Mouse (Mus musculus) stomach, embryonic 16.5 days (tissue): ENCODE measurements around the gene Olfr926. TPM values are rescaled to one million over a fixed set of nuclear protein-coding genes. Genes with fewer than 3 reads are reported as not detected.
"Not testable (repeated sequence)": the region's sequence is repeated elsewhere in the genome, so short reads cannot be mapped to it uniquely, and the experiment has no call there.

Source experiments
- ATAC-seq: fragments of 200-750 bp; cut with Nextera tagmentation; 2 replicates; pipeline ENCODE4 v1.8.0; 2017; ENCODE audit warnings: moderate number of reproducible peaks, moderate TSS enrichment; ENCODE audit not compliant: insufficient read depth, low FRiP score
- H3K27ac ChIP-seq: fragments of 300-500 bp; sonication (generic); 2 replicates; pipeline ENCODE4 v1.5.1; 2014; ENCODE audit warnings: low read length
- H3K27me3 ChIP-seq: fragments of 300-500 bp; sonication (generic); 2 replicates; pipeline ENCODE4 v1.6.1; 2014; ENCODE audit warnings: low read length, control low read depth, mixed read lengths; ENCODE audit not compliant: control insufficient read depth, insufficient read depth
- H3K36me3 ChIP-seq: fragments of 300-500 bp; sonication (generic); 2 replicates; pipeline ENCODE4 v1.6.1; 2014; ENCODE audit warnings: low read length; ENCODE audit not compliant: control insufficient read depth, insufficient read depth
- H3K4me1 ChIP-seq: fragments of 300-500 bp; sonication (generic); 2 replicates; pipeline ENCODE4 v1.6.1; 2014; ENCODE audit warnings: low read length, control low read depth, mixed read lengths; ENCODE audit not compliant: control insufficient read depth, insufficient read depth
- H3K4me2 ChIP-seq: fragments of 300-500 bp; sonication (generic); 2 replicates; pipeline ENCODE4 v1.6.1; 2014; ENCODE audit warnings: low read depth, low read length, mixed read lengths
- H3K4me3 ChIP-seq: fragments of 300-500 bp; sonication (generic); replicated peaks from 2 replicates; pipeline ENCODE4 v1.5.1; 2014; ENCODE audit warnings: mild to moderate bottlenecking, low read length
- H3K9ac ChIP-seq: fragments of 300-500 bp; sonication (generic); 2 replicates; pipeline ENCODE4 v1.6.1; 2014; ENCODE audit warnings: low read length
- H3K9me3 ChIP-seq: fragments of 300-500 bp; sonication (generic); replicated peaks from 2 replicates; pipeline ENCODE4 v1.6.1; 2016; ENCODE audit warnings: low read length, control low read depth; ENCODE audit not compliant: control insufficient read depth
- WGBS: fragments of 180-500 bp; shearing (Covaris S2); extraction: QIAGEN DNeasy Blood & Tissue Kit; methylation state at CpG from one replicate; pipeline ENCODE4 v1.1.7; 2014; 5-methylcytosine and 5-hydroxymethylcytosine counted together
- polyA plus RNA-seq: library from polyadenylated mRNA; unstranded; fragments of >200 nt; fragmentation: Nextera tagmentation; extraction: Ambion mirVana; gene quantifications from 2 replicates; pipeline ENCODE4 v1.2.1, GENCODE M21; 2015

The Olfr926 gene
- polyA plus RNA-seq: not detected in 2 replicates

GRCm38 (mm10) chr9:38876826-38877225 lies at the start of gene Olfr926:
Gene Olfr926 (plus strand): TSS chr9:38877126.
- Histone ChIP-seq H3K4me2 (no peak within 1 kb of the TSS), H3K9me3 (peaks cover 8% of the 10 kb centered on the region; the same call in 1 of the 2 replicates), H3K4me1 (no peaks in the 10 kb centered on the region), H3K27me3 (no peaks in the 10 kb centered on the region), H3K27ac (no peak within 1 kb of the TSS), H3K9ac (no peak within 1 kb of the TSS), H3K4me3 (no peak within 1 kb of the TSS), H3K36me3 (no peaks in the 10 kb centered on the region)
- WGBS: 81% methylated on average over 2 of the region's 2 CpGs
- ATAC-seq: no peak

- 89% methylated on average over 2 of the region's 2 CpGs for WGBS
- no peaks in the 10 kb centered on the region for H3K27me3 ChIP-seq
- no peaks in the 10 kb centered on the region for H3K4me1 ChIP-seq
- no peak overlapping the region for H3K27ac ChIP-seq
- H3K4me2 ChIP-seq: no peak overlapping the region
- ATAC-seq: no peak
- H3K9me3 ChIP-seq: no peaks in the 10 kb centered on the region
- H3K4me3 ChIP-seq: no peak overlapping the region
- no peaks in the 10 kb centered on the region for H3K36me3 ChIP-seq
- H3K9ac ChIP-seq: no peak overlapping the region
Observed at GRCm38 (mm10) chr9:38833027-38833426, 43.9 kb upstream of the Olfr926 start.

- Histone ChIP-seq H3K4me2 (no peak within 1 kb of the TSS), H3K27ac (no peak within 1 kb of the TSS), H3K9me3 (no peaks in the 10 kb centered on the region), H3K4me3 (no peak within 1 kb of the TSS), H3K4me1 (no peaks in the 10 kb centered on the region), H3K36me3 (no peaks in the 10 kb centered on the region), H3K9ac (no peak within 1 kb of the TSS), H3K27me3 (no peaks in the 10 kb centered on the region)
- ATAC-seq: no peak
- 77% methylated on average over 1 of the region's 1 CpGs for WGBS
Observed at GRCm38 (mm10) chr9:38844149-38844548, 32.8 kb upstream of the Olfr926 start, which contains the start of gene Olfr924. Gene Olfr924 (plus strand): TSS chr9:38844449.

GRCm38 (mm10) chr9:38854760-38855159 lies 22.2 kb upstream of the Olfr926 start, which contains the start of gene Olfr26:
Gene Olfr26 (plus strand): TSS chr9:38855060.
- Histone ChIP-seq H3K9ac (no peak within 1 kb of the TSS), H3K4me3 (no peak within 1 kb of the TSS), H3K9me3 (no peaks in the 10 kb centered on the region), H3K36me3 (no peaks in the 10 kb centered on the region), H3K27ac (no peak within 1 kb of the TSS), H3K4me1 (no peaks in the 10 kb centered on the region), H3K27me3 (no peaks in the 10 kb centered on the region), H3K4me2 (no peak within 1 kb of the TSS)
- ATAC-seq: no peak

GRCm38 (mm10) chr9:38874880-38875279 lies 2.0 kb upstream of the Olfr926 start:
- H3K4me3 ChIP-seq, H3K9ac ChIP-seq, ATAC-seq, H3K27ac ChIP-seq, H3K4me2 ChIP-seq, H3K9me3 ChIP-seq, H3K4me1 ChIP-seq, H3K27me3 ChIP-seq, H3K36me3 ChIP-seq: not testable (repeated sequence)
- 56% methylated on average over 2 of the region's 2 CpGs for WGBS

Other genes starting within 250 kb of the Olfr926 start
- not detected in 2 replicates for gene Olfr916, start 217.3 kb upstream of the Olfr926 start, polyA plus RNA-seq
- not detected in 2 replicates for gene Olfr917, start 211.3 kb upstream of the Olfr926 start, polyA plus RNA-seq
- not detected in 2 replicates for gene Olfr918, start 202.5 kb upstream of the Olfr926 start, polyA plus RNA-seq
- gene Olfr919, start 173.5 kb upstream of the Olfr926 start, polyA plus RNA-seq: not detected in 2 replicates
- gene Vwa5a, start 158.9 kb upstream of the Olfr926 start, polyA plus RNA-seq: 25.2 and 26.6 TPM in 2 replicates
- 0.03 TPM in 1 of 2 replicates, not detected in the other for gene Olfr920, start 124.8 kb upstream of the Olfr926 start, polyA plus RNA-seq
- not detected in 2 replicates for gene Olfr921, start 104.1 kb upstream of the Olfr926 start, polyA plus RNA-seq
- not detected in 2 replicates for gene Olfr922, start 62.5 kb upstream of the Olfr926 start, polyA plus RNA-seq
- not detected in 2 replicates for gene Olfr923, start 50.6 kb upstream of the Olfr926 start, polyA plus RNA-seq
- not detected in 2 replicates for gene Olfr924, start 32.7 kb upstream of the Olfr926 start, polyA plus RNA-seq
- gene Olfr26, start 22.1 kb upstream of the Olfr926 start, polyA plus RNA-seq: not detected in 2 replicates
- not detected in 2 replicates for gene Olfr930, start 52.7 kb downstream of the Olfr926 start, polyA plus RNA-seq
- not detected in 2 replicates for gene Olfr933, start 95.2 kb downstream of the Olfr926 start, polyA plus RNA-seq
- not detected in 2 replicates for gene Olfr934, start 111.2 kb downstream of the Olfr926 start, polyA plus RNA-seq
- gene Olfr935, start 122.6 kb downstream of the Olfr926 start, polyA plus RNA-seq: not detected in 2 replicates
- gene Olfr146, start 146.3 kb downstream of the Olfr926 start, polyA plus RNA-seq: not detected in 2 replicates
- not detected in 2 replicates for gene Olfr937, start 187.8 kb downstream of the Olfr926 start, polyA plus RNA-seq
- gene Olfr938, start 201.8 kb downstream of the Olfr926 start, polyA plus RNA-seq: not detected in 2 replicates